Mouse (Mus musculus): ENCODE data around the gene Kmt2d. TPM values are rescaled to one million over a fixed set of nuclear protein-coding genes. Genes with fewer than 3 reads are reported as not detected.

Gene Kmt2d
- total RNA-seq, 4 experiments from 2014 or later = 52.6 to 67.2 (median 59.1) TPM

GRCm38 (mm10) chr15:98859319-98860043 lies 11.5 kb downstream of the Kmt2d start:
- no peak for DNase-seq (ENCODE audit: low spot score in 2 of 2)

GRCm38 (mm10) chr15:98854214-98854613 lies 16.8 kb downstream of the Kmt2d start:
- no peak for DNase-seq (ENCODE audit: low spot score in 2 of 2)

GRCm38 (mm10) chr15:98853161-98853937 lies 17.7 kb downstream of the Kmt2d start:
- no peak for DNase-seq (ENCODE audit: low spot score in 2 of 2)

GRCm38 (mm10) chr15:98852733-98853132 lies 18.3 kb downstream of the Kmt2d start:
- DNase-seq (ENCODE audit: low spot score in 2 of 2) = no peak

- DNase-seq (ENCODE audit: low spot score in 2 of 2) = no peak
These were observed 18.9 kb downstream of the Kmt2d start for GRCm38 (mm10) chr15:98852071-98852470.

- DNase-seq (ENCODE audit: low spot score in 2 of 2) = no peak
These were observed 19.7 kb downstream of the Kmt2d start for GRCm38 (mm10) chr15:98851229-98851818.

GRCm38 (mm10) chr15:98850668-98851067 lies 20.3 kb downstream of the Kmt2d start:
- no peak for DNase-seq (ENCODE audit: low spot score in 2 of 2)

GRCm38 (mm10) chr15:98849956-98850600 lies 20.9 kb downstream of the Kmt2d start:
- DNase-seq (ENCODE audit: low spot score in 2 of 2) = no peak

GRCm38 (mm10) chr15:98849165-98849564 lies 21.8 kb downstream of the Kmt2d start:
- DNase-seq (ENCODE audit: low spot score in 2 of 2) = no peak

GRCm38 (mm10) chr15:98846140-98846539 lies 24.9 kb downstream of the Kmt2d start:
- DNase-seq (ENCODE audit: low spot score in 2 of 2) = no peak

- DNase-seq (ENCODE audit: low spot score in 2 of 2) = no peak
These were observed 25.9 kb downstream of the Kmt2d start for GRCm38 (mm10) chr15:98845149-98845548.

- DNase-seq (ENCODE audit: low spot score in 2 of 2) = no peak
These were observed 27.3 kb downstream of the Kmt2d start for GRCm38 (mm10) chr15:98843595-98844223.

GRCm38 (mm10) chr15:98839671-98840585 lies 31.1 kb downstream of the Kmt2d start:
- DNase-seq (ENCODE audit: low spot score in 2 of 2) = no peak

- no peak for DNase-seq (ENCODE audit: low spot score in 2 of 2)
These were observed 31.8 kb downstream of the Kmt2d start for GRCm38 (mm10) chr15:98839161-98839560.

- DNase-seq (ENCODE audit: low spot score in 2 of 2) = no peak
These were observed 33.3 kb downstream of the Kmt2d start for GRCm38 (mm10) chr15:98837743-98838103.

- no peak for DNase-seq (ENCODE audit: low spot score in 2 of 2)
These were observed 33.8 kb downstream of the Kmt2d start for GRCm38 (mm10) chr15:98837006-98837742.

GRCm38 (mm10) chr15:98835291-98835690 lies 35.7 kb downstream of the Kmt2d start:
- DNase-seq (ENCODE audit: low spot score in 2 of 2) = no peak

GRCm38 (mm10) chr15:98834059-98834458 lies 36.9 kb downstream of the Kmt2d start:
- DNase-seq (ENCODE audit: low spot score in 2 of 2) = no peak

- no peak for DNase-seq (ENCODE audit: low spot score in 2 of 2)
These were observed 37.7 kb downstream of the Kmt2d start for GRCm38 (mm10) chr15:98833281-98833680.

Measured in gastrocnemius, adult 8-10 months (tissue).